Mouse (Mus musculus) small intestine, adult 2 months (tissue): ENCODE measurements around the gene Arnt.

Source experiments
- CTCF ChIP-seq: fragments of 200-500 bp; IDR thresholded peaks from 2 replicates; pipeline ENCODE4 v1.5.1; 2012; ENCODE audit warnings: low read depth, mild to moderate bottlenecking, control low read depth, inconsistent platforms, low read length, moderate library complexity, mixed read lengths; ENCODE audit not compliant: insufficient replicate concordance, insufficient read length; ENCODE audit errors: extremely low read depth
- POLR2A ChIP-seq: fragments of 200-500 bp; IDR thresholded peaks from 2 replicates; pipeline ENCODE4 v1.6.1; 2012; ENCODE audit warnings: low read depth, mild to moderate bottlenecking, control low read depth, inconsistent platforms, low read length, moderate library complexity

DNA sequence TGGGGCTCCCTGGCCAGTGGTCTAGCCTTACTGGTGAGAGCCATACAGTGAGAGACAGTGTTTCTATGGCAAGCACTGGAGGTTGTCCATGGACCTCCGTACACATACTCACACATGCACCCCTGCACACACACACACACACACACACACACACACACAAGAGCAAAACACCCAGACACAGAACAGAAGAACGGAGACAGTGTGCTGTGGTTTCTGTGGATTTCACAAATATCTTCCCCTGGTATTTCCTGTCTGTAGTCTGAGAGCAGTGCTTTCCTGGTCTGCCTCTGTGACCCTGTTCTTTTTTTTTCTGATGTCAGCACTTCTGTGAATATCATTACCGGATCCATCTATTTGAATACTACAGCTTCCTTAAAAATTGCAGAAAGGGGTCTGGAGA is 89.5 kb downstream of the Arnt start:
- TF ChIP-seq CTCF (no peak), POLR2A (no peak)
